Mouse (Mus musculus): ENCODE measurements around the gene Thbs3.

DNA sequence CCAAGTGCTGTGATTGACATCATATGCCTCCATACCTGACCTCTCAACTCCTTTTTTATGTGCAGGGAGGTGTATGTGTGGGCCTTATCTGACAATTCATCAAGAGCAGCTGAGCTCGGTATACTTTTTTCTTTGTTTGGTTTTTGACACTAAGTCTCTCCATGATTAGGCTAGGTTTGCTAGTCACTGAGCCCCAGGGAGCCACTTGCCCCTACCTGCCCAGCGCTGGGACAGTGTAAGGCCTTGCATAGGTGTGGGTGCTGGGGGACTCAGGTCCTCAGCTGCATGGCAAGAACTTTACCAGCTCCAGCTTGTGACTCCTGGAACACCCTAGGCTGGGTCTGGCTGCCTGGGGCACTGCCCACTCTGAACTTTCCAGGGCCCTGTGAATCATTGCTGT lies 8.3 kb upstream of the Thbs3 start:
- no peak for TF ChIP-seq CTCF (IDR thresholded peaks at IDR 0.05; ENCODE audit: low read depth)
- TF ChIP-seq EP300 (IDR thresholded peaks at IDR 0.05; ENCODE audit: low read depth) = no peak

All from liver, embryonic 14.5 days (tissue).